Mouse (Mus musculus): ENCODE measurements around the gene Olfr47. TPM values are rescaled to one million over a fixed set of nuclear protein-coding genes. Genes with fewer than 3 reads are reported as not detected.

Gene Olfr47
- polyA plus RNA-seq, 1 experiment from 2014 or later = not detected

GRCm38 (mm10) chr6:43266356-43266755 is 35.0 kb downstream of the Olfr47 start:
- Histone ChIP-seq H3K9me3 (replicated peaks; ENCODE audit: low read length) (no peaks in the 10 kb centered on the region), H3K36me3 (ENCODE audit: insufficient read depth, low read length) (no peaks in the 10 kb centered on the region), H3K4me1 (replicated peaks; ENCODE audit: insufficient read depth, low read length) (peaks cover 4% of the 10 kb centered on the region; the same call in 1 of the 2 replicates), H3K27ac (peak overlapping the region; percentile 68), H3K27me3 (ENCODE audit: insufficient read depth, low read length) (no peaks in the 10 kb centered on the region), H3K9ac (ENCODE audit: low read depth, low read length) (peak overlapping the region; percentile 75), H3K4me3 (replicated peaks; ENCODE audit: low read depth, low read length) (peak overlapping the region; percentile 59), H3K4me2 (ENCODE audit: low read length) (peak overlapping the region; percentile 77)
- TF ChIP-seq CTCF (IDR thresholded peaks at IDR 0.05; ENCODE audit: low read depth) = peak; percentile 29; the same call in 1 of the 2 replicates
- ATAC-seq (replicated peaks; ENCODE audit: low FRiP score, low read depth) (peak; percentile 83), DNase-seq (ENCODE audit: low spot score) (peak; percentile 86)
- WGBS = under 1% methylated on average over 8 of the region's 8 CpGs

- ATAC-seq (replicated peaks; ENCODE audit: low FRiP score, low read depth) (no peak), DNase-seq (ENCODE audit: low spot score) (peak; percentile 38)
- no peaks in the 10 kb centered on the region for H3K9me3 ChIP-seq (replicated peaks; ENCODE audit: low read length)
- H3K27me3 ChIP-seq (ENCODE audit: insufficient read depth, low read length) = no peaks in the 10 kb centered on the region
- H3K4me1 ChIP-seq (replicated peaks; ENCODE audit: insufficient read depth, low read length) = no peaks in the 10 kb centered on the region
- H3K9ac ChIP-seq (ENCODE audit: low read depth, low read length) = no peak overlapping the region
- H3K36me3 ChIP-seq (ENCODE audit: insufficient read depth, low read length) = peaks cover 18% of the 10 kb centered on the region; the same call in 1 of the 2 replicates
- H3K4me3 ChIP-seq (replicated peaks; ENCODE audit: low read depth, low read length) = no peak overlapping the region
- H3K4me2 ChIP-seq (ENCODE audit: low read length) = no peak overlapping the region
- no peak for TF ChIP-seq CTCF (IDR thresholded peaks at IDR 0.05; ENCODE audit: low read depth)
- peak overlapping the region; percentile 66 for H3K27ac ChIP-seq
Observed at GRCm38 (mm10) chr6:43272597-43272996, 41.3 kb downstream of the Olfr47 start.

- no peak overlapping the region for H3K4me3 ChIP-seq (replicated peaks; ENCODE audit: low read depth, low read length)
- WGBS = 47% methylated on average over 4 of the region's 4 CpGs
- no peaks in the 10 kb centered on the region for H3K4me1 ChIP-seq (replicated peaks; ENCODE audit: insufficient read depth, low read length)
- TF ChIP-seq CTCF (IDR thresholded peaks at IDR 0.05; ENCODE audit: low read depth) = no peak
- DNase-seq (ENCODE audit: low spot score) (peak; percentile 54), ATAC-seq (replicated peaks; ENCODE audit: low FRiP score, low read depth) (peak; percentile 47; the same call in 1 of the 2 replicates)
- no peak overlapping the region for H3K27ac ChIP-seq
- H3K27me3 ChIP-seq (ENCODE audit: insufficient read depth, low read length) = no peaks in the 10 kb centered on the region
- H3K9me3 ChIP-seq (replicated peaks; ENCODE audit: low read length) = no peaks in the 10 kb centered on the region
- peaks cover 18% of the 10 kb centered on the region; the same call in 1 of the 2 replicates for H3K36me3 ChIP-seq (ENCODE audit: insufficient read depth, low read length)
- H3K9ac ChIP-seq (ENCODE audit: low read depth, low read length) = no peak overlapping the region
- no peak overlapping the region for H3K4me2 ChIP-seq (ENCODE audit: low read length)
Observed at GRCm38 (mm10) chr6:43274123-43274522, 42.8 kb downstream of the Olfr47 start.

GRCm38 (mm10) chr6:43278247-43278646 is 46.9 kb downstream of the Olfr47 start:
- H3K36me3 ChIP-seq (ENCODE audit: insufficient read depth, low read length) = peaks cover 49% of the 10 kb centered on the region
- DNase-seq (ENCODE audit: low spot score) = peak; percentile 62

GRCm38 (mm10) chr6:43280481-43280880 is 49.2 kb downstream of the Olfr47 start:
- 95% methylated on average over 5 of the region's 5 CpGs for WGBS
- Histone ChIP-seq H3K27me3 (ENCODE audit: insufficient read depth, low read length) (no peaks in the 10 kb centered on the region), H3K27ac (no peak overlapping the region), H3K4me3 (replicated peaks; ENCODE audit: low read depth, low read length) (no peak overlapping the region), H3K9me3 (replicated peaks; ENCODE audit: low read length) (no peaks in the 10 kb centered on the region), H3K9ac (ENCODE audit: low read depth, low read length) (no peak overlapping the region), H3K4me2 (ENCODE audit: low read length) (no peak overlapping the region), H3K36me3 (ENCODE audit: insufficient read depth, low read length) (peaks cover 50% of the 10 kb centered on the region), H3K4me1 (replicated peaks; ENCODE audit: insufficient read depth, low read length) (no peaks in the 10 kb centered on the region)
- TF ChIP-seq CTCF (IDR thresholded peaks at IDR 0.05; ENCODE audit: low read depth) = no peak
- ATAC-seq (replicated peaks; ENCODE audit: low FRiP score, low read depth) (no peak), DNase-seq (ENCODE audit: low spot score) (no peak)

More at GRCm38 (mm10) chr6:43278247-43278646, 46.9 kb downstream of the Olfr47 start:
- H3K9ac ChIP-seq (ENCODE audit: low read depth, low read length) = no peak overlapping the region
- H3K9me3 ChIP-seq (replicated peaks; ENCODE audit: low read length) = no peaks in the 10 kb centered on the region
- no peak overlapping the region for H3K4me3 ChIP-seq (replicated peaks; ENCODE audit: low read depth, low read length)
- no peak for ATAC-seq (replicated peaks; ENCODE audit: low FRiP score, low read depth)
- peak; percentile 74 for TF ChIP-seq CTCF (IDR thresholded peaks at IDR 0.05; ENCODE audit: low read depth)
- no peak overlapping the region for H3K4me2 ChIP-seq (ENCODE audit: low read length)
- H3K27ac ChIP-seq = no peak overlapping the region
- no peaks in the 10 kb centered on the region for H3K27me3 ChIP-seq (ENCODE audit: insufficient read depth, low read length)
- no peaks in the 10 kb centered on the region for H3K4me1 ChIP-seq (replicated peaks; ENCODE audit: insufficient read depth, low read length)

Other genes starting within 250 kb of the Olfr47 start
- gene Olfr441, start 125.2 kb upstream of the Olfr47 start, polyA plus RNA-seq (2015; fragmentation: Nextera tagmentation; extraction: Ambion mirVana) = not detected in 2 replicates
- not detected in 2 replicates for gene Olfr237-ps1, start 85.0 kb upstream of the Olfr47 start, polyA plus RNA-seq (2015; fragmentation: Nextera tagmentation; extraction: Ambion mirVana)
- gene Olfr437, start 68.2 kb upstream of the Olfr47 start, polyA plus RNA-seq (2015; fragmentation: Nextera tagmentation; extraction: Ambion mirVana) = not detected in 2 replicates
- not detected in 2 replicates for gene Olfr13, start 59.4 kb upstream of the Olfr47 start, polyA plus RNA-seq (2015; fragmentation: Nextera tagmentation; extraction: Ambion mirVana)
- not detected in 2 replicates for gene Olfr435, start 34.4 kb upstream of the Olfr47 start, polyA plus RNA-seq (2015; fragmentation: Nextera tagmentation; extraction: Ambion mirVana)
- not detected in 2 replicates for gene Olfr434, start 18.5 kb upstream of the Olfr47 start, polyA plus RNA-seq (2015; fragmentation: Nextera tagmentation; extraction: Ambion mirVana)
- gene Arhgef5, start 34.1 kb downstream of the Olfr47 start, polyA plus RNA-seq (2015; fragmentation: Nextera tagmentation; extraction: Ambion mirVana) = 16.2 and 16.4 TPM in 2 replicates
- gene Nobox, start 78.0 kb downstream of the Olfr47 start, polyA plus RNA-seq (2015; fragmentation: Nextera tagmentation; extraction: Ambion mirVana) = not detected in 2 replicates

Measured in kidney, postnatal 0 days (tissue).